Mouse (Mus musculus) ES-CJ7 (cell line): Measurements from ENCODE around the gene Nme8.

Source experiments
- DNase-seq: peaks from one replicate; pipeline ENCODE4 v3.0.0; 2011; ENCODE audit warnings: low read depth, low spot score

Gene Nme8

GRCm38 (mm10) chr13:19697790-19698189, at the start of gene Nme8:
Gene Nme8 (minus strand): TSS chr13:19697794.
- peak; percentile 28 for DNase-seq

- DNase-seq = no peak
Measured at GRCm38 (mm10) chr13:19745741-19746140, 48.1 kb upstream of the Nme8 start.

GRCm38 (mm10) chr13:19744536-19744935, 46.9 kb upstream of the Nme8 start:
- no peak for DNase-seq

GRCm38 (mm10) chr13:19734597-19734996, 37.0 kb upstream of the Nme8 start:
- no peak for DNase-seq

GRCm38 (mm10) chr13:19730826-19731225, 33.2 kb upstream of the Nme8 start:
- no peak for DNase-seq

- DNase-seq = no peak
Measured at GRCm38 (mm10) chr13:19718954-19719353, 21.4 kb upstream of the Nme8 start.

GRCm38 (mm10) chr13:19717201-19717600, 19.6 kb upstream of the Nme8 start:
- DNase-seq = no peak

- DNase-seq = no peak
Measured at GRCm38 (mm10) chr13:19703806-19704205, 6.2 kb upstream of the Nme8 start.

- DNase-seq = peak; percentile 33
Measured at GRCm38 (mm10) chr13:19701443-19702078, 4.0 kb upstream of the Nme8 start.

- no peak for DNase-seq
Measured at GRCm38 (mm10) chr13:19700733-19701442, 3.3 kb upstream of the Nme8 start.

GRCm38 (mm10) chr13:19698524-19699173, 1.1 kb upstream of the Nme8 start:
- DNase-seq = peak; percentile 67

- no peak for DNase-seq
Measured at GRCm38 (mm10) chr13:19690417-19690816, 7.2 kb downstream of the Nme8 start.

GRCm38 (mm10) chr13:19689971-19690370, 7.6 kb downstream of the Nme8 start:
- no peak for DNase-seq

GRCm38 (mm10) chr13:19684007-19684406, 13.6 kb downstream of the Nme8 start:
- DNase-seq = peak; percentile 27

GRCm38 (mm10) chr13:19682879-19683640, 14.5 kb downstream of the Nme8 start:
- no peak for DNase-seq

- no peak for DNase-seq
Measured at GRCm38 (mm10) chr13:19674601-19675000, 23.0 kb downstream of the Nme8 start.

- no peak for DNase-seq
Measured at GRCm38 (mm10) chr13:19674025-19674424, 23.6 kb downstream of the Nme8 start.

- no peak for DNase-seq
Measured at GRCm38 (mm10) chr13:19668355-19669140, 29.0 kb downstream of the Nme8 start.

- DNase-seq = no peak
Measured at GRCm38 (mm10) chr13:19652405-19652804, 45.2 kb downstream of the Nme8 start.

- no peak for DNase-seq
Measured at GRCm38 (mm10) chr13:19649824-19650223, 47.8 kb downstream of the Nme8 start.

- peak; percentile 64 for DNase-seq
Measured at GRCm38 (mm10) chr13:19644225-19644624, 53.4 kb downstream of the Nme8 start.
